Mouse (Mus musculus) thymus, adult 18-20 months (tissue): ENCODE measurements at regions not wholly inside any gene's neighbourhood (a gene's known extent, or its start where the extent isn't known, plus 50 kb on each side); places are given as distances from the start of the nearest gene placed in this dataset.

Source experiments
- DNase-seq, 2 experiments: peaks; one replicate each; pipeline ENCODE4 v3.0.0; 2022; ENCODE audit warnings: mixed read lengths in 2 of 2

- no peak for DNase-seq
These were observed 1056.7 kb downstream of the Slc22a22 start for GRCm38 (mm10) chr15:56420681-56421080.

GRCm38 (mm10) chr15:56391982-56392381 is 1085.4 kb downstream of the Slc22a22 start:
- no peak for DNase-seq

DNA sequence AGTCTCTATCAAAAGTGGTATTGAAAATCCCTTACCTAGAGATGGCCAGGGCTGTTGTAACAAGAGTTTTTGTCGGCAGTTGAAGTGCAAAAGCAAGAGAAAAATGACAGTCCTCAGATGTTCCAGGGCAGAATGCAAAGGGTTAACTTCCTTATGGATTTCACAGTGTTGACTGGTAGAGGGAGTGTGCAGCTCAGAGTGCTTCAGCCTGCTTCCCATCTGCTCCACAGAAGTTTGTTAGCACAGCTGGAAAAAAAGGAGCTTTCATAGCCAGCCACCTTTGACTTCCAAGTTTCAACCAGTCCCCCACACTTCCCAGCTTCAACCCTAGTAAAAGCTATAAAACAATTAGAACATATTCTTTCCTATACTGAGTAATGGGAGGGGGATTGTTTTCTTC is 1098.9 kb downstream of the Slc22a22 start:
- no peak for DNase-seq

- DNase-seq = no peak
These were observed 1126.5 kb downstream of the Slc22a22 start for GRCm38 (mm10) chr15:56350903-56351302.

DNA sequence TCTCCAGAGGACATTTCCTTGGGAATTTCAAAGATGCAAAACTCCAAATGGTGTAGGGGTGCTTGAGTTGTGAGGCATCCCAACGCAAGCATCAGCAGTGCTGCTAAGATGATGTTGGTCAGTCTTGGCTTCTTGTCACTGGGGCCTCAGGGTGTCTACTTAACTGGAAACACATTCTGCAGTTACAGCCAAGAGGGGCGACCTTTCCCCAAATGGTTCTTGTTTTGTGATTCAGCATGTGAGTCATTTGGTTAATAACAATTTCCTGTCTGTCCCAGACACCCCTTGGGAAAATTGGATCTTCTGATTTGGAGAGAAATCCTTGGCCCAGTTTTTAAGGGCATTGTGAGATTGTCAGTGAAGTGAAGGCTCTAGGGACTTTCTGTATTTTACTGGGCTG is 1131.3 kb downstream of the Slc22a22 start:
- DNase-seq = no peak

- no peak for DNase-seq
These were observed 1132.5 kb downstream of the Slc22a22 start for GRCm38 (mm10) chr15:56344973-56345372.

GRCm38 (mm10) chr15:56344304-56344932 is 1133.0 kb downstream of the Slc22a22 start:
- DNase-seq = no peak

- DNase-seq = no peak
These were observed 1139.5 kb downstream of the Slc22a22 start for GRCm38 (mm10) chr15:56337879-56338278.

GRCm38 (mm10) chr15:56336449-56336848 is 1141.0 kb downstream of the Slc22a22 start:
- DNase-seq = no peak

GRCm38 (mm10) chr15:56335011-56335410 is 1142.4 kb downstream of the Slc22a22 start:
- no peak for DNase-seq

DNA sequence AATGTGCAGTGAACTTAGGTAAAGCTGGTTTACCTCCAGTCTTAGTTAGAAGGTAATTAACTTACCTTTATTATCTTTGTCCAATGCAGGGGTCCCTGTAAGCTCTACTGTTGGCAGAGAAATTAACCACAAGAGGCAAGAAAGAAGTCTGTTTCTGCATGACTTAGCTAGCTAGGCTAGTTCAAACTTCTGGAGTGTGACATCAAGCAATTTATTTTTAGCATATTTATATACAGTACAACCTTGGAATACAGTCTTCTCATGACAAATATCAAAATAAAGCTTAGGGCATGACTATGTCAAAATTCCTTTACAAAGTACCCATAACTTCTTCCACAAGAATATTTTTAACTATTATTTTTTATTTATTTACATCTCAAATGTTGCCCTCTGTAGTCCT is 1156.9 kb downstream of the Slc22a22 start:
- no peak for DNase-seq

DNA sequence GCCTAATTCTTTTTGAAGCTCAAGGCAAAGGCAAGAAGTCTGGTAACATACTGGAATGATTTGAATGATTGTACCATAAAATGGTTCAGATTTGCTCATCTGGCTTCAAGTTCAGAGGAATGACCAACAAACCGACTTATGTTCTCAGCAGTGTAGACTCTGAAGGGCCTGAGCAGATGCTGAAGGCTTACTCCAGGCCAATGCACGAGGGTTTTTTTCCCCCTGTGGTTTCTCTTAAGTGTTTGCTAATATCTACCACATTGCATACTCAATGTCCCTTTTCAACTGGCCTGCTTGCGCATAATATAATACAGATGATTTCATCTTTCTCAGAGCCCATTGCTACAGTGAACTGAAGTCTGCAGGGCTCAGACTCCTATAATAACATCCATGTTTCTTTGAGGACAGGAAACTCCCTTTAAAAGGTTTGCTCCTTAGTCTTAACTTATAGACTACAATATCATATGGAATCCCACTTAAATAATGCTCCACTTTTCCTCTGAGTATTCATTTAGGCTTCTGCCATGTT is 1182.5 kb downstream of the Slc22a22 start:
- no peak for DNase-seq

DNA sequence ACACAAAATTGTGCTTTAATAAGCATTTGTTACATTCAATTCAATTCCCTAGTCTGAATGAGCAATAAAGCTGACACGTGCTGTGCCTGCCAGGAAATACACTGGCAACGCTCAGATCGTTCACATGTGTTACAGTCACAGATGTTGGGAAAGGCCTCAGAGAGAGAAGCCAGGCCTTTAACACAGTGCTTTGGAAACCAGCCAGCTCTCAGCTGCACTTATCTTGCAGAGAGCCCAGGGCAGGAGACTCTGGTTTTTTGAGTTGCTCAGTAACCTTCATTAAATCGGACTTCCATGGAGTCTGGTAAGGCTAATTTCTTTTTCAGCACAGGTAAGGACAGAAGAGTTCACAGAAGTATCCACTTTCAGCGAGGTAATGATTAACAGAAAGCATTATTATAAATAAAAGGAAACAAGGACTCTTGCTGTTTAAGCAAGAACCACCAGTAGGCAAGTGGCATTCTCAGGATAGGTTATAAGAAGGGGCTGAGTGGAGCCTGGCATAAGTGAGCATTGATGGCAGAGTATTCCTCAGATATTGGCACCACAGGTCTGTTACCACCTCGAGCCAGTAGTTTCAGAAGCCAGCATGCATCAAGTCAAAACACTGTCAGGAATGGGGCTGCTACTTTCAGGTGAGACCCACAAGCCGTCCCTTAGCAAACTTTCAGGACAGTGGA is 1198.7 kb downstream of the Slc22a22 start:
- DNase-seq = no peak

GRCm38 (mm10) chr15:56278006-56278405 is 1199.4 kb downstream of the Slc22a22 start:
- DNase-seq = no peak

- DNase-seq = no peak
These were observed 1228.7 kb downstream of the Slc22a22 start for GRCm38 (mm10) chr15:56248731-56249130.

- DNase-seq = no peak
These were observed 1233.3 kb downstream of the Slc22a22 start for GRCm38 (mm10) chr15:56244004-56244735.

DNA sequence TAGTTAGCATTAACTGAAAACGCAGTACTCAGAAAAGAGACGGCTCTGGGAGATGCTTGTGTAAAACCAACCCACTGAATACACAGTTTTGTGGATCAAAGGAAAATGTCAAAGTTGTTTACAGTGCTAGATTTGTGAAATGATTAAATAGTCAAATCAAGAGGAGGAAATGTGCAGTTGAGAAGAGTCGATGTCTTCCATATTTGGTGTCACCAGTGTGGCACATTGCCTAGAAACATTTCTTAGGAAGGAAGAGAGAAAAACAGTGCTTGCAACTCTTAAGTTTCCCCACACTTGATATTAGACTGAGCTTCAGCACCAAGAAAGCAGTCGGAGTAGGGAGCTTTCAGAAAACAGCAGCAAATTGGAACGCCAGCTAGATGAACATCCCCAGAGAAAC is 1274.9 kb downstream of the Slc22a22 start:
- no peak for DNase-seq

DNA sequence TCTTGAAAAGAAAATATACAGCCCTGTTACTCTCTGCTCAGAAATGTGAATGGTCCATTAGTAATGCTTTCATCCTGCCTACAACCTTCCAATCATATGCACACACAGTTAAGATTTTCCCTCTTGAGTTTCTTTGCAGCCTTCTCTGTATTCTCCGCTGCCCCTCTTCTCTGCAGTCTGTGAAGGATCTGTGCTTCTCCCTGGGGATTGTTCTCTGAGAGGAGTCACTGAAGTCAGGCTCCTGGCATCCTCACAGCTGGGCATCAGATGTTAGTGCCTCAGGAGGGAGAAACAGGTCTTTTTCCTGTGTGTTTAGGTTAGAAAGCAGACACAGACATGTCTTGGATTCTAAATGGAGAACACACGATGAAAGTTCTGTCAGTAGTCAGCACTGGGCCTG is 1278.1 kb downstream of the Slc22a22 start:
- no peak for DNase-seq

- DNase-seq = no peak
These were observed 1279.8 kb downstream of the Slc22a22 start for GRCm38 (mm10) chr15:56197425-56198201.

DNA sequence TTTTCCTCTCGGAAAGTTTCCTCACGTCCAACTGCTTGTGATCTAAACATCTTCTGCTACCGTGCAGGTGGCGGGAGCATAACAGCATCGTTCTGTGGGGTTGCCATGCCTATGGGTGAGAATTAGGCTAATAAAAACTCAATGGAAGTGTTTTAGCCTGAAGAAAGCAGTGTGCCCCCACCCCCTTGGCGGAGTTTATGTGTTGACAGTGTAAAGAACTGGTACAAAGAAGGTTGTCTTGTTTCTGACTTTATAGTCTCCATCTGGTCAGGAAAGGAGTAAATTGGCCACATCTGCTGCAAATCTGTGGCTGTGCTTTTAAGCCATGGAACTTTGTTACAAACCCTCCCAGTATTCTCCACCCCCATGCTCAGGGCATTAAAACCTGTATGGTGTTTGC is 1311.2 kb downstream of the Slc22a22 start:
- no peak for DNase-seq

DNA sequence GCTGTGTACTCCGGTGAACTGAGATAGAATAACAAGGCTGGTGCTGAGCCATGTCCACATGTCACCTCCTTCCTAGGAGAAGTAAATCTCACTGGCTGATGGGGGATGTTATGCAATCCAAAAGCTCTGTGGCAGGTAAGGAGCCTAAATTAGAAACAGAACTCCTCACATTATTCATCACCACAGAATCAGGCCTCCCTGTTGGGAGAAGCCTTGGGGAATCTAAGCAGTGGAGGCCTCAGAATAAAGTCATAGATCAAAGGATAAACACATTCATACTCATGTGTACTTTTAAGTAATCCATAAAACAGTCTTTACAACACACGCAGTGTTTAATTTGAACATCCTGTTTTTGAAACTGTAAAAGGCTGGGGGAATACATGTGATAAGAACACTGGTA is 1318.7 kb downstream of the Slc22a22 start:
- DNase-seq = no peak

DNA sequence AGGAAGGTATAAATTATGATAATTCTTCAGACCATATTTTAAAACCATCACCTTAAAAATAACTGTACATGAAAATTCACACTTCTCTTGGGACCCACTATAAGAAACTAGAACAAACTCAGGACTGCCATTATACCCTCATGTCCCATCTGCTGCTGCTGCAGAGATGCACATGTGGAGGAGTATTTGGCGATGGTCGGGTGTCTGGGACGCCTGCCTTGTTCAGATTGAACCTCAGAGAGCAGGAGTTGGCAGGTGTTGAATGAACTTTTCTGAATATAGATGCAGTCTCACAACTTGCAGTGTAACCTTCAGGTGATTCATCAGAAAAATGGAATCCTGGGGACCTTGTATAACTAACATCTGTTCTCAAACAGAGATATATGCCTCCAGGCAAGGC is 1338.0 kb downstream of the Slc22a22 start:
- no peak for DNase-seq

DNA sequence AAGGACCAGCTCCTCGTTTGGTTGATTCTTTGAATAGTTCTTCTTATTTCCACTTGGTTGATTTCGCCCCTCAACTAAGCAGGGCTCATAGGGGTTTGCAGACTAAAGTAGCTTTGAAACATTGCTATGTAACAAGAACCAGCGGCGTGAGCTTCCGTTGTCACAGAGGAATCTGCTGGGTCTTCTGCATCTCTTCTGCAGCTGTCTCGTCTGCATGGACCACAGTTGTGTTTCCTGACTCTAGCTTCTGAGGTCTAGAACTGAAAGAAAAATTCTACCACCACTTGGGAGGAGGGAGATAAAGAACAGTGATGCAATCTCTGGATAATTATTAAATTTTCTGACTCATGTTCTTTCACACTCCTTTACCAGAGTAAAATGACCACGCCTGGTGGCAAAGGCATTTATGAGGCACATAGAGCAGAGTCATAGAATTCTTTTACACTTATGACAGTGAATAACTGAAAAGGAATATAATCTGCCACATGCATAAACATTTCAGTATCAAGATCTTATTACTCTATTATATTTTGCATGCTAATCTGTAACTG is 1340.9 kb downstream of the Slc22a22 start:
- DNase-seq = no peak
